In genomic region chr7:122919728-122920582, GRCm38 (mm10) we compare ENCODE assay signal across 10 mouse cellular contexts. TPM values are rescaled to one million over a fixed set of nuclear protein-coding genes. Genes with fewer than 3 reads are reported as not detected.
DNase-seq lines count a peak whose midpoint lies in the region; ATAC-seq and TF ChIP-seq lines count a peak whose summit lies in the region.
"Had no signal": no experiment of that assay in that cellular context is flagged by ENCODE, and none has a peak within 500 bp of the region (broad histone marks: within the 10 kb centered on the region; RNA-seq: fewer than 3 reads in every experiment).

No protein-coding gene starts in this region.

- no peaks in the 10 kb centered on the region for H3K9me3 ChIP-seq in midbrain, embryonic 14.5 days (ENCODE audit: control insufficient read depth, low read length)
- H3K9me3 ChIP-seq: embryonic facial prominence, embryonic 15.5 days had no signal

- WGBS in liver, adult 2 months, result 38% methylated on average over 13 of the region's 13 CpGs
- WGBS in midbrain, embryonic 14.5 days, result 45% methylated on average over 13 of the region's 13 CpGs

- no peaks in the 10 kb centered on the region for H3K36me3 ChIP-seq in liver, adult 2 months (ENCODE audit: control insufficient read depth, insufficient read depth, low read length)
- no peaks in the 10 kb centered on the region for H3K36me3 ChIP-seq in midbrain, embryonic 14.5 days (ENCODE audit: control insufficient read depth, insufficient read depth, low read length)
- H3K36me3 ChIP-seq: embryonic facial prominence, embryonic 15.5 days had no signal

- H3K79me2 ChIP-seq in liver, adult 2 months (ENCODE audit: control insufficient read depth, insufficient read depth, low read length), result no peaks in the 10 kb centered on the region

- intact Hi-C loops in heart, postnatal 36 days (cut with DNase I), result loop anchor here (5.0 kb wide), 3 partner anchors 248 to 723 kb away; partner anchors contain the start of gene Cacng3

- TF ChIP-seq CTCF in liver, adult 2 months (IDR thresholded peaks at IDR 0.05; ENCODE audit: low read depth, low read length), result peak; percentile 39

- peak; percentile 60 for DNase-seq in liver, adult 2 months (ENCODE audit: extremely low read depth, low read depth, low spot score)
- DNase-seq in liver (no peak), NIH3T3 (ENCODE audit: low read depth) (peak; percentile 80)
- DNase-seq in heart, postnatal 36 days, result peak; percentile 28 to 54
- peak; percentile 50 to 52 for DNase-seq in left cerebral cortex, adult 18-20 months (ENCODE audit: low spot score in 2 of 2)
- DNase-seq in midbrain, embryonic 14.5 days, result peak; percentile 94
- DNase-seq in gastrocnemius, adult 8-10 months (ENCODE audit: low spot score in 2 of 2), result no peak

- H3K9ac ChIP-seq in liver, adult 2 months (ENCODE audit: low read depth, low read length), result no peak overlapping the region
- no peak overlapping the region for H3K9ac ChIP-seq in midbrain, embryonic 14.5 days (replicated peaks; ENCODE audit: low read length)
- H3K9ac ChIP-seq: embryonic facial prominence, embryonic 15.5 days had no signal

- peak; percentile 90 for ATAC-seq in common myeloid progenitor, adult 5-6 weeks (replicated peaks; ENCODE audit: low read depth, poor library complexity, severe bottlenecking)
- no peak; the same call in 1 of the 2 replicates for ATAC-seq in midbrain, embryonic 14.5 days (ENCODE audit: low FRiP score, low TSS enrichment)

- no peaks in the 10 kb centered on the region for H3K27me3 ChIP-seq in liver, adult 2 months (ENCODE audit: control insufficient read depth, insufficient read depth, low read length)
- no peaks in the 10 kb centered on the region for H3K27me3 ChIP-seq in midbrain, embryonic 14.5 days (ENCODE audit: control insufficient read depth, insufficient read depth, low read length)
- H3K27me3 ChIP-seq: embryonic facial prominence, embryonic 15.5 days had no signal

- no peak overlapping the region for H3K4me2 ChIP-seq in midbrain, embryonic 14.5 days (ENCODE audit: low read length)
- H3K4me2 ChIP-seq: embryonic facial prominence, embryonic 15.5 days had no signal

- no peaks in the 10 kb centered on the region for H3K4me1 ChIP-seq in liver, adult 2 months (ENCODE audit: control insufficient read depth, insufficient read depth, low read length)
- no peaks in the 10 kb centered on the region for H3K4me1 ChIP-seq in midbrain, embryonic 14.5 days (ENCODE audit: control insufficient read depth, insufficient read depth, low read length)
- H3K4me1 ChIP-seq: embryonic facial prominence, embryonic 15.5 days had no signal

- no peak overlapping the region for H3K4me3 ChIP-seq in liver, adult 2 months (ENCODE audit: insufficient read depth, low read depth, low read length)
- H3K4me3 ChIP-seq in midbrain, embryonic 14.5 days (replicated peaks; ENCODE audit: low read depth, low read length), result no peak overlapping the region
- H3K4me3 ChIP-seq: embryonic facial prominence, embryonic 15.5 days; myocyte had no signal

- no peak for TF ChIP-seq POLR2A in liver, adult 2 months (IDR thresholded peaks at IDR 0.05; ENCODE audit: extremely low read depth, insufficient read depth, low read length)

- H3K27ac ChIP-seq in liver, adult 2 months (replicated peaks; ENCODE audit: insufficient read depth, low read depth, low read length), result peak overlapping the region; percentile 38; the same call in 1 of the 2 replicates
- H3K27ac ChIP-seq in midbrain, embryonic 14.5 days (replicated peaks; ENCODE audit: low read depth, low read length), result no peak overlapping the region
- H3K27ac ChIP-seq: embryonic facial prominence, embryonic 15.5 days had no signal

RNA-seq across cellular contexts. Expression of gene Rbbp6, which starts 45.5 kb away (rescaled TPM):
- 18.6 and 21.6 TPM in 2 replicates for total RNA-seq in liver, adult 2 months (2014; rRNA removed)
- 4.2 and 6.1 TPM in 2 replicates for polyA plus RNA-seq in liver, adult 2 months (2012; rRNA removed)
- 91.9 and 101 TPM in 2 replicates for total RNA-seq in common myeloid progenitor, adult 5-6 weeks (2017)
- total RNA-seq in heart, postnatal 36 days (2021), result 10 to 100 TPM; 22.1 to 33.0 TPM
- total RNA-seq in left cerebral cortex, adult 18-20 months (2021), result 10 to 100 TPM; 64.7 to 67.6 TPM
- polyA plus RNA-seq in midbrain, embryonic 14.5 days (2014; fragmentation: Nextera tagmentation; extraction: Ambion mirVana), result 31.6 and 36.8 TPM in 2 replicates
- total RNA-seq in gastrocnemius, adult 8-10 months (2022), result 10 to 100 TPM; 19.9 to 30.5 (median 22.2) TPM

Comparison
In these comparisons a context has a peak if more than half of its experiments do, and no peak if none do; other contexts are left out.
1. DNase-seq: peak in liver, adult 2 months (single experiment), NIH3T3 (single experiment), heart, postnatal 36 days (2 of 2), left cerebral cortex, adult 18-20 months (2 of 2) and midbrain, embryonic 14.5 days (single experiment); none in liver (single experiment) and gastrocnemius, adult 8-10 months (0 of 2).